ENCODE assay signal across 24 mouse cellular contexts in genomic region chr2:102669580-102669979, GRCm38 (mm10). TPM values are rescaled to one million over a fixed set of nuclear protein-coding genes. Genes with fewer than 3 reads are reported as not detected.
A peak's percentile ranks its signal among the peaks of the same experiment; 100 is the strongest.
DNase-seq lines count a peak whose midpoint lies in the region; ATAC-seq and TF ChIP-seq lines count a peak whose summit lies in the region.
"Had no signal": no experiment of that assay in that cellular context is flagged by ENCODE, and none has a peak within 500 bp of the region (broad histone marks: within the 10 kb centered on the region; RNA-seq: fewer than 3 reads in every experiment).

No protein-coding gene starts in this region.

- H3K27ac ChIP-seq in lung, embryonic 14.5 days (ENCODE audit: low read depth), result no peak overlapping the region
- H3K27ac ChIP-seq in lung, embryonic 16.5 days (ENCODE audit: low read length), result no peak overlapping the region
- H3K27ac ChIP-seq: embryonic facial prominence, embryonic 10.5 days; embryonic facial prominence, embryonic 12.5 days; forebrain, embryonic 13.5 days; forebrain, embryonic 15.5 days had no signal

- TF ChIP-seq CTCF in lung, embryonic 14.5 days (IDR thresholded peaks at IDR 0.05; ENCODE audit: low read depth), result no peak
- no peak for TF ChIP-seq CTCF in lung, adult 2 months (IDR thresholded peaks at IDR 0.05; ENCODE audit: insufficient read depth, low read length)

- no peaks in the 10 kb centered on the region for H3K27me3 ChIP-seq in lung, embryonic 14.5 days (ENCODE audit: insufficient read depth, low read length)
- H3K27me3 ChIP-seq in lung, embryonic 16.5 days (ENCODE audit: control insufficient read depth, insufficient read depth, low read depth, low read length), result no peaks in the 10 kb centered on the region
- H3K27me3 ChIP-seq: CH12.LX; embryonic facial prominence, embryonic 12.5 days; forebrain, embryonic 13.5 days; forebrain, embryonic 15.5 days; Patski had no signal

- 0 out of 2 replicates have a peak, but pooled peaks cover 4% of the 10 kb centered on the region for H3K4me1 ChIP-seq in lung, embryonic 14.5 days (ENCODE audit: insufficient read depth)
- H3K4me1 ChIP-seq in lung, adult 2 months (ENCODE audit: control insufficient read depth, insufficient read depth, low read length), result no peaks in the 10 kb centered on the region
- no peaks in the 10 kb centered on the region for H3K4me1 ChIP-seq in lung, embryonic 16.5 days (replicated peaks; ENCODE audit: control insufficient read depth, insufficient read depth, low read length)

- H3K9me3 ChIP-seq in lung, embryonic 14.5 days (ENCODE audit: low read depth, low read length), result no peaks in the 10 kb centered on the region
- H3K9me3 ChIP-seq in lung, embryonic 16.5 days (ENCODE audit: control insufficient read depth, low read length), result no peaks in the 10 kb centered on the region
- H3K9me3 ChIP-seq: embryonic facial prominence, embryonic 10.5 days; embryonic facial prominence, embryonic 12.5 days; forebrain, embryonic 13.5 days; forebrain, embryonic 15.5 days; G1E had no signal

- no peak overlapping the region for H3K4me3 ChIP-seq in lung, embryonic 14.5 days (ENCODE audit: low read depth, low read length)
- no peak overlapping the region for H3K4me3 ChIP-seq in lung, adult 2 months (replicated peaks; ENCODE audit: extremely low read depth, low read depth, low read length)
- no peak overlapping the region for H3K4me3 ChIP-seq in lung, embryonic 16.5 days (ENCODE audit: low read length)
- H3K4me3 ChIP-seq: embryonic facial prominence, embryonic 10.5 days; embryonic facial prominence, embryonic 12.5 days; forebrain, embryonic 13.5 days; forebrain, embryonic 15.5 days had no signal

- peak; percentile 66; the same call in 1 of the 2 replicates for ATAC-seq in lung, embryonic 14.5 days (ENCODE audit: insufficient read depth)
- ATAC-seq in lung, embryonic 16.5 days (ENCODE audit: low read depth), result peak; percentile 68
- ATAC-seq: activated CD4-positive, CD25-positive, alpha-beta regulatory T cell, adult 4 months; CD4-positive, CD25-positive, alpha-beta regulatory T cell, adult 4 months; forebrain, embryonic 13.5 days; forebrain, embryonic 15.5 days; Patski had no signal

- 15% methylated on average over 6 of the region's 6 CpGs for WGBS in lung, embryonic 14.5 days
- WGBS in lung, adult 2 months, result 34% methylated on average over 6 of the region's 6 CpGs
- 22% methylated on average over 6 of the region's 6 CpGs for WGBS in lung, embryonic 16.5 days

- no peaks in the 10 kb centered on the region for H3K36me3 ChIP-seq in lung, embryonic 14.5 days (ENCODE audit: insufficient read depth)
- H3K36me3 ChIP-seq in lung, embryonic 16.5 days (ENCODE audit: control insufficient read depth, insufficient read depth, low read length), result no peaks in the 10 kb centered on the region
- H3K36me3 ChIP-seq: embryonic facial prominence, embryonic 10.5 days; embryonic facial prominence, embryonic 12.5 days; forebrain, embryonic 15.5 days; G1E had no signal

- H3K9ac ChIP-seq in lung, embryonic 14.5 days, result no peak overlapping the region
- no peak overlapping the region for H3K9ac ChIP-seq in lung, embryonic 16.5 days (ENCODE audit: low read length)
- H3K9ac ChIP-seq: embryonic facial prominence, embryonic 12.5 days; forebrain, embryonic 13.5 days; forebrain, embryonic 15.5 days had no signal

- DNase-seq in heart, adult 11 months, result peak; percentile 41
- no peak for DNase-seq in heart, adult 18-20 months
- DNase-seq in lung, embryonic 14.5 days, result peak; percentile 59
- no peak for DNase-seq in lung, adult 2 months
- no peak for DNase-seq in lung, adult 18-20 months
- DNase-seq: adrenal gland, adult 8-10 months; adrenal gland, postnatal 14 days; adrenal gland, postnatal 36 days; B cell, adult 2 months; cerebellum, adult 11-12 months; cerebellum, adult 2 months; cerebellum, adult 9-10 months; cerebellum, postnatal 10 days; cerebellum, postnatal 25 days had no signal

- TF ChIP-seq POLR2A in lung, adult 2 months (IDR thresholded peaks at IDR 0.05; ENCODE audit: borderline replicate concordance, extremely low read depth, low read depth, low read length), result no peak

- no peak overlapping the region for H3K4me2 ChIP-seq in lung, embryonic 14.5 days
- no peak overlapping the region for H3K4me2 ChIP-seq in lung, embryonic 16.5 days (ENCODE audit: low read depth, low read length)
- H3K4me2 ChIP-seq: embryonic facial prominence, embryonic 12.5 days; forebrain, embryonic 13.5 days; forebrain, embryonic 15.5 days had no signal

RNA-seq across cellular contexts. Expression of gene Slc1a2, which starts 11.1 kb away (rescaled TPM):
- under 1 TPM; 0.22 to 0.62 TPM for total RNA-seq in heart, adult 18-20 months (2021)
- polyA plus RNA-seq in lung, embryonic 14.5 days (2014; fragmentation: Nextera tagmentation; extraction: Ambion mirVana), result 0.31 and 0.42 TPM in 2 replicates
- polyA plus RNA-seq in lung, adult 2 months (2012; rRNA removed), result 1.4 and 1.5 TPM in 2 replicates
- 0.19 and 0.35 TPM in 2 replicates for polyA plus RNA-seq in lung, embryonic 16.5 days (2015; fragmentation: Nextera tagmentation; extraction: Ambion mirVana)
- polyA plus RNA-seq: activated CD4-positive, CD25-positive, alpha-beta regulatory T cell, adult 4 months; G1E had no signal

Comparison
In these comparisons a context has a peak if more than half of its experiments do, and no peak if none do; other contexts are left out.
1. DNase-seq: peak in heart, adult 11 months (single experiment) and lung, embryonic 14.5 days (single experiment); none in heart, adult 18-20 months (0 of 2), lung, adult 2 months (single experiment) and lung, adult 18-20 months (0 of 2).